Mouse (Mus musculus) stomach, postnatal 0 days (tissue): ENCODE data around the gene Msi2. TPM values are rescaled to one million over a fixed set of nuclear protein-coding genes. Genes with fewer than 3 reads are reported as not detected.

Experiments
- ATAC-seq: fragments of 200-750 bp; cut with Nextera tagmentation; 2 replicates; pipeline ENCODE4 v1.8.0; 2017; ENCODE audit not compliant: low FRiP score, low TSS enrichment
- DNase-seq: peaks from one replicate; pipeline ENCODE4 v3.0.0-alpha.2; 2016; ENCODE audit warnings: low spot score
- H3K27ac ChIP-seq: fragments of 300-500 bp; sonication (generic); replicated peaks from 2 replicates; pipeline ENCODE4 v1.5.1; 2014; ENCODE audit warnings: mild to moderate bottlenecking, control low read depth
- H3K27me3 ChIP-seq: fragments of 300-500 bp; sonication (generic); 2 replicates; pipeline ENCODE4 v1.6.1; 2014; ENCODE audit warnings: low read length; ENCODE audit not compliant: control insufficient read depth, insufficient read depth
- H3K36me3 ChIP-seq: fragments of 300-500 bp; sonication (generic); 2 replicates; pipeline ENCODE4 v1.6.1; 2014; ENCODE audit warnings: low read length, mixed read lengths; ENCODE audit not compliant: control insufficient read depth, insufficient read depth
- H3K4me1 ChIP-seq: fragments of 300-500 bp; sonication (generic); replicated peaks from 2 replicates; pipeline ENCODE4 v1.6.1; 2014; ENCODE audit warnings: antibody characterized with exemption; ENCODE audit not compliant: control insufficient read depth, insufficient read depth
- H3K4me2 ChIP-seq: fragments of 300-500 bp; sonication (generic); replicated peaks from 2 replicates; pipeline ENCODE4 v1.6.1; 2014; ENCODE audit warnings: low read depth, mild to moderate bottlenecking, control low read depth, moderate library complexity
- H3K4me3 ChIP-seq: fragments of 300-500 bp; sonication (generic); 2 replicates; pipeline ENCODE4 v1.5.1; 2014; ENCODE audit warnings: low read depth, low read length, control low read depth
- H3K9ac ChIP-seq: fragments of 300-500 bp; sonication (generic); 2 replicates; pipeline ENCODE4 v1.6.1; 2014; ENCODE audit warnings: mild to moderate bottlenecking, low read length, control low read depth, mixed read lengths
- H3K9me3 ChIP-seq: fragments of 300-500 bp; sonication (generic); 2 replicates; pipeline ENCODE4 v1.6.1; 2016; ENCODE audit warnings: low read length; ENCODE audit not compliant: control insufficient read depth
- CTCF ChIP-seq: IDR thresholded peaks from 2 replicates; pipeline ENCODE4 v1.5.1; 2016; ENCODE audit warnings: antibody characterized with exemption, low read depth, mild to moderate bottlenecking, moderate library complexity
- EP300 ChIP-seq: optimal IDR thresholded peaks from 2 replicates; pipeline ENCODE3; 2016; ENCODE audit warnings: antibody characterized with exemption
- WGBS: fragments of 180-500 bp; shearing (Covaris S2); extraction: QIAGEN DNeasy Blood & Tissue Kit; methylation state at CpG from one replicate; pipeline ENCODE4 v1.1.7; 2014; 5-methylcytosine and 5-hydroxymethylcytosine counted together
- polyA plus RNA-seq: library from polyadenylated mRNA; unstranded; fragments of >200 nt; fragmentation: Nextera tagmentation; extraction: Ambion mirVana; gene quantifications from 2 replicates; pipeline ENCODE4 v1.2.1, GENCODE M21; 2015

Gene Msi2
- polyA plus RNA-seq, 1 experiment from 2014 or later, result 6.7 TPM

GRCm38 (mm10) chr11:88693905-88694893 lies 24.1 kb downstream of the Msi2 start:
- 42% methylated on average over 20 of the region's 20 CpGs for WGBS
- Histone ChIP-seq H3K27me3 (no peaks in the 10 kb centered on the region), H3K4me3 (no peak overlapping the region), H3K36me3 (no peaks in the 10 kb centered on the region), H3K4me2 (no peak overlapping the region), H3K9ac (no peak overlapping the region), H3K27ac (no peak overlapping the region), H3K4me1 (0 out of 2 replicates have a peak, but pooled peaks cover 9% of the 10 kb centered on the region), H3K9me3 (no peaks in the 10 kb centered on the region)
- DNase-seq (no peak), ATAC-seq (no peak)
- TF ChIP-seq EP300, result no peak
- TF ChIP-seq CTCF, result no peak

GRCm38 (mm10) chr11:88693002-88693769 lies 25.1 kb downstream of the Msi2 start:
- Histone ChIP-seq H3K36me3 (no peaks in the 10 kb centered on the region; the same call in 1 of the 2 replicates), H3K27me3 (no peaks in the 10 kb centered on the region), H3K9ac (no peak overlapping the region), H3K9me3 (no peaks in the 10 kb centered on the region), H3K4me2 (no peak overlapping the region), H3K4me3 (no peak overlapping the region), H3K4me1 (0 out of 2 replicates have a peak, but pooled peaks cover 9% of the 10 kb centered on the region), H3K27ac (no peak overlapping the region)
- DNase-seq, result no peak
- WGBS, result 59% methylated on average over 13 of the region's 13 CpGs
- TF ChIP-seq EP300 (no peak), CTCF (no peak)
- ATAC-seq, result no peak

GRCm38 (mm10) chr11:88692374-88692773 lies 25.9 kb downstream of the Msi2 start:
- no peaks in the 10 kb centered on the region; the same call in 1 of the 2 replicates for H3K36me3 ChIP-seq
- WGBS, result 35% methylated on average over 9 of the region's 10 CpGs
- H3K4me2 ChIP-seq, result no peak overlapping the region
- 0 out of 2 replicates have a peak, but pooled peaks have one; percentile 27 for ATAC-seq
- DNase-seq, result no peak
- H3K9me3 ChIP-seq, result no peaks in the 10 kb centered on the region
- no peak overlapping the region for H3K4me3 ChIP-seq
- no peaks in the 10 kb centered on the region for H3K27me3 ChIP-seq
- TF ChIP-seq EP300 (no peak), CTCF (no peak)
- 0 out of 2 replicates have a peak, but pooled peaks cover 9% of the 10 kb centered on the region for H3K4me1 ChIP-seq
- no peak overlapping the region for H3K27ac ChIP-seq
- H3K9ac ChIP-seq, result no peak overlapping the region

DNA sequence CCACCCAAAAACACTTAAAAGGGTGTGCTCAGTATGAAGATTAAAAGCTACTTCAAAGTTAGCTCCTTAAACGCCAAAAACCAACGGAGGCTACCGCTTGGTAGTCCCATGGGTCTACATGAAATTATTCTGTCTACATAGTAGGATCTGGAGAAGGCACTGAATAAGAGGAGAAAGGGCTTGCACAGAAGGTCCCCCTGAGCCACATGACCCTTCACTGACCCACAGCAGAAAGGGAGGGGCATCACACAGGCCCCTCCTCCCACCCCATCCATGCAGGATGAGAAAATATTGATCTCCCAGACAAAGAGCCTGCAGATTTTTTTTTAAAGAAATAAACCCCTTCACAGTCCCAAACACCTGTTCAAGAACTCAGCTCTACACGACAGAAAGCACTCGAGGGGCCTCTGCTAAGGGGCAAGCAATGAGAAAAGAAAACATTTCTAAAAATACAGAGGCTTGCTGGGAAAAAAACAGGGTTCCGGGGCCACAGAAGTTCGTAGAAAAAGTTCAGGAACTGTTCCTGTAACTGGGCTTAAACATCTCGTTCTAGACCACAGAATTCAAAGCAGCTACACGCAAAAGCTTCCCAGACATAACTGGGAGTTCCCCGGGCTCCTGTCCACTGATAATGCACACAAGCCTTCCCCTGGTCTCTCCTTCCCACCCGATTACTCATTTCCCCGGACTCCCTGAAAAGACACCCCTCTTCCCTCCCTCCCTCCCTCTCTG lies 27.6 kb downstream of the Msi2 start:
- Histone ChIP-seq H3K4me3 (no peak overlapping the region), H3K4me1 (0 out of 2 replicates have a peak, but pooled peaks cover 9% of the 10 kb centered on the region), H3K9me3 (no peaks in the 10 kb centered on the region), H3K9ac (no peak overlapping the region), H3K27me3 (no peaks in the 10 kb centered on the region), H3K4me2 (no peak overlapping the region), H3K27ac (peak overlapping the region; percentile 45; the same call in 1 of the 2 replicates), H3K36me3 (no peaks in the 10 kb centered on the region; the same call in 1 of the 2 replicates)
- ATAC-seq (no peak), DNase-seq (no peak)
- no peak for TF ChIP-seq CTCF
- no peak for TF ChIP-seq EP300
- WGBS, result 19% methylated on average over 12 of the region's 12 CpGs

- Histone ChIP-seq H3K27ac (peak overlapping the region; percentile 36; the same call in 1 of the 2 replicates), H3K4me1 (0 out of 2 replicates have a peak, but pooled peaks cover 9% of the 10 kb centered on the region), H3K4me2 (no peak overlapping the region), H3K4me3 (no peak overlapping the region), H3K36me3 (no peaks in the 10 kb centered on the region; the same call in 1 of the 2 replicates), H3K27me3 (no peaks in the 10 kb centered on the region), H3K9me3 (no peaks in the 10 kb centered on the region), H3K9ac (no peak overlapping the region)
- ATAC-seq (peak; percentile 34), DNase-seq (peak; percentile 48)
- WGBS, result 46% methylated on average over 14 of the region's 14 CpGs
- TF ChIP-seq EP300 (no peak), CTCF (no peak)
Observed at GRCm38 (mm10) chr11:88689831-88690459, 28.4 kb downstream of the Msi2 start.
